Mouse (Mus musculus) brain, adult 10 weeks (tissue): ENCODE data around the gene Psmb4. TPM values are rescaled to one million over a fixed set of nuclear protein-coding genes. Genes with fewer than 3 reads are reported as not detected.

Experiments
- polyA plus RNA-seq: library from polyadenylated mRNA; stranded (reverse); fragments of 350-450 nt; fragmentation: Illumina TruSeq; extraction: RNeasy Lipid Tissue Mini Kit (QIAGEN cat#74804); gene quantifications from one replicate; pipeline ENCODE4 v1.2.3, GENCODE M21; 2015; ENCODE audit warnings: low read depth, low replicate concordance

Gene Psmb4
- 315 TPM for polyA plus RNA-seq

DNA sequence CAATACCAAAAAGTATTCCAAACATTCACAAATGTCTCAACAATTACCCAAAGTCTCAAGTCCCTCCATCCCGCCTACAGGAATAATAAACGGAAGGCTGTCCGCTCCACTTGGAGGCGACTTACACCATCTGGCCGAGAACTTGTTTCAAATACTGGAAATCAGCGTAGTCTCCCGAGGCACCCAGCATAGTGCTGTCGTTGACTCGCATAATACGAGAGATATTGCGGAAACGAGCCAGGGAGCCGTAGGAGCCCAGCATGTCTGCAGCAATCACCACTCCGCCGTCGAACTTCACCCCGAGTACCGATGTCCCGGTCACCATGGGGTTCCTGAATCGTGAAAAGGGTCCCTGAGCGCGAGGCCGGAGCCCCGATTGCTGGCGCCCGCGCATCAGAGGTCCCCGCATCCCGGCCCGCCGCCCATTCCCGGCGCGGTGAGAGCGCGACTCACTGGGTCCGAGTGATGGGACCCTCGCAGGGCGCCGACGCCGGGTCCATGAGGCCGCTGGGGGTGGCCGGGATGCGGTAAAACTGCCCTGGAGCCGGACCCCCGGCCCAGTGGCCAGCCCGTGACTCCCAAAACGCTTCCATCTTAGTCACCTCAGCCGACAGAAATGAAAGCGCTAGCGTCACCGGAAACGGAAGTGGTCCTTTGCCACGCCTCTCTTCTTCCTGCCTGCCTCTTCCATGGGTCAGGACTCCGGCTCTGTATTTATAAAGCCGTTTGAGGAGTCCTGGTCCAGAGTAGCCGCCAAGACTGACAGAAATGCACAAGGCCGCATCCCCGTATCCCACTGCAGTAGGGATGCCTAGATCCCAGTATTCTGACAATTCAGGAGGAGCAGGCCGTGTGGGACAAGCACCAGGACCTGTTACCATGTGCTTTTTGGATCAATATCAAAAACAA, at the start of gene Psmb4:
Gene Psmb4 (minus strand): TSS at position 646 of the 909 bp plus-strand sequence.

DNA sequence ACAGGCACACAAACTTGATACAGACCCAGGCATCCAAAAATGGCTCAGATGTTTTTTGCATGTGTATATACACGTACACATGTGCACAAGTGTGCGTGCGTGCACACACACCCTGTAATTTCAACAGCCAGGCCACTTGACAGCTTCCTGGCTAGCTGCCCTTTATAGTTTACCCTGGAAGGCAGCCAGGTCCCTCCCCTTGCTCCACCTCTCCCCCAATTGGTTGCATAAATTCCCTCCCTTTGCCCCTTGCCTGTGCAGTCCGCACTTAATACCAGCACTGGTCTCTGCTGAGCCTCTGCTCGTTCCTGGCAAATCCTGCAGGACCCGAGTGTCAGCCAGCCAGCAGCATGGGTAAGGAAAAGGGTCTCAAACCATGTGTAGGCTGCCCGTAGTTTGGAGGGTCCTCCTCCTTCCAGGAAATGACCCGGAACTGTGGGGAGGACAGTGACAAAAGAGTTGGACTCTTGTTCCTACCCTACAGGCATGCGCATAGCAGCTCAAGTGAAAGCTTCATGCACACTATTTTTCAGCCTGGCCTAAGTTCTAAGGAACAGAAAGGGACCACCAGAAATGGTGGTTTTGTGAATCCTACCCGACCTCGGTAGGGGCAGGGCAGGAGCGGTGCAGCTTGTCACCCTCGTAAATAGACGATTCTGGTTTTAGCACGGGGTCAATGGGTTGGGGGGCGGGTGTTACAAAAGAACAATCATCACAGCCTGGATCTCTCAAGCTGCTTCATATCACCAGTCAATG, 46.2 kb upstream of the Psmb4 start, which contains the start of gene Selenbp1:
Gene Selenbp1 (plus strand): TSS at position 248 of the 756 bp plus-strand sequence.

DNA sequence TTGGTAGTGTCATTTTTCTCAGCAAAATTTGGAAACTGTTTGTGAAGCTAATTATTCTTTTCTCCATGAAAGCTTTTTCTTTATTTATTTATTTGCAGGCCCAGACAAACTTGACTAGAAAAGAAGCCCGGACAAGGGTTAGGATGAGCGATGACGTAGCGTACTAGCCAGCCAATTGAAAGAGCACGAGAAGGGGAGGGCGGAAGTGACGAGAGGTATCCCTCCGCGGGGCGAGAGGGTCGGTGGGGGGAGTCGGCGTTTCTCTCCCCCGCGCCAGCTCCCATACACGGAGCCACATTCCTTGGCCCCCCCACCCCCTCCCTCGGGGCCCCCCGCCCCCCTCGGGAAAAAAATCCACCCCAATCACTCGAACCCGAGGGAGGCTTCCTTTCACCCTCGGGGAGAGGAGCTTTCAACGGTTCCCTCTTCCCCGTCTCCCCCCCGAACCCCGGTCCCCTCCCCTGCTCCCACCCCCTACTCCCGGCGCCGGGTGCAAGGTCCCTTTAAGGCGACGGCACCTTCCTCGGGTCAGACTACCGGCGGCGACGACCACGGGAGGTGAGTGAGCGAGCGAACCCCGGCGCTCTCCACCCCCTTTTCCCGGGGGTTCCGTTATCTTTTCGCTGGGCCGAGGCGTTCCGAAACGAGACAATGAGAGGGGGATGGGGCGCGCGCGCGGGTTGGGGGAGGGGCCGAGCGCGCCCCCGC, 49.4 kb downstream of the Psmb4 start, which contains the start of gene Pogz:
Gene Pogz (plus strand): TSS at position 385 of the 708 bp plus-strand sequence.

Other genes with a start within 250 kb of the Psmb4 start
- not detected for gene Gm10972, start 243.8 kb downstream of the Psmb4 start, polyA plus RNA-seq
- 4.1 TPM for gene Tuft1, start 228.1 kb downstream of the Psmb4 start, polyA plus RNA-seq
- gene Selenbp2, start 193.4 kb downstream of the Psmb4 start, polyA plus RNA-seq, result not detected
- gene Cgn, start 100.5 kb downstream of the Psmb4 start, polyA plus RNA-seq, result 3.5 TPM
- gene Pogz, start 49.4 kb downstream of the Psmb4 start, polyA plus RNA-seq, result 26.1 TPM
- gene Selenbp1, start 46.1 kb upstream of the Psmb4 start, polyA plus RNA-seq, result 17.2 TPM
- gene Rfx5, start 67.1 kb upstream of the Psmb4 start, polyA plus RNA-seq, result 16.9 TPM
- gene Pi4kb, start 87.8 kb upstream of the Psmb4 start, polyA plus RNA-seq, result 41.1 TPM
- 16.9 TPM for gene Zfp687, start 128.5 kb upstream of the Psmb4 start, polyA plus RNA-seq
- 176 TPM for gene Psmd4, start 155.7 kb upstream of the Psmb4 start, polyA plus RNA-seq
- 44.0 TPM for gene Pip5k1a, start 220.0 kb upstream of the Psmb4 start, polyA plus RNA-seq
- gene Vps72, start 224.1 kb upstream of the Psmb4 start, polyA plus RNA-seq, result 44.7 TPM
- 1.2 TPM for gene Tmod4, start 237.5 kb upstream of the Psmb4 start, polyA plus RNA-seq
- 83.6 TPM for gene Scnm1, start 247.1 kb upstream of the Psmb4 start, polyA plus RNA-seq
- gene Lysmd1, start 247.1 kb upstream of the Psmb4 start, polyA plus RNA-seq, result 24.7 TPM